Mouse (Mus musculus): Measurements from ENCODE around the gene Plrg1. TPM values are rescaled to one million over a fixed set of nuclear protein-coding genes. Genes with fewer than 3 reads are reported as not detected.

Plrg1 gene
- polyA plus RNA-seq (2014; fragmentation: Illumina TruSeq; extraction: RNeasy Lipid Tissue Mini Kit (QIAGEN cat#74804)): 32.0 TPM

DNA sequence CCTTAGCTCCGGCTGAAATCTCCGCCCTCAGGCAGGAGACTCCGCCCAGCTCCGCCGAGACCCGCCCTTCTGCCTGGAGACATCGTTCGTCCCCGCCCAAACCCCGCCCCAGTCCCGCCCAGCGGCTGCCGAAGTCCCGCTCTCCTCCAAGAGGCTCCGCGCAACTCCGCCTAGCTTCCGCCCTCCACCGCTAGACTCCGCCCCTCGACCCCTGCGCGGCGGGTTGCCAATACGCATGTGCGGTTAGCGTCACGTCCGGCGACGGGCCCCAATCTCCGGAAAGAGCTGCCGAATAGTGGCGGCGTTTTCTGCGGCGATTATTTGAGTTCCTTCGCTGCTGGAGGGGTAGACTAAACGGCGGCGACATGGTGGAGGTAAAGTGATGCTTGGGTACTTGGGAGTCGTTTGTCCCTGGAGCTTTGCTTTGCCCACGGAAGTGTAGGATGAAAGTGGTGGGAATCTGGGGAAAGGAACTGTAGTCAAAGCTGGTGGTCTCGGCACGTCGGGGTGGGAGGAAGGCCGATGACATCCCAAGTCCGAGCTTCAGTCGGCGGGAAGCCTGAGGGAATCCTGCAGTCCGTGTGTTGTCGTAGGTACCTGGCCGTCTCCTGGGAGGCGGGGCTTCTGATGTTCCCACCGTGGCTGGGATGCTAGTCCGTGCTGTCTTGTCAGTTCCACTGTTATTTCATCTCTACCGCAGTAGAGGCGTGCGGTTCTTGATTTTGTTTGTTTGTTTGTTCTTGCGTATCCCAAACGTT is at the start of gene Plrg1:
Gene Plrg1 (plus strand): TSS at position 242 of the 758 bp plus-strand sequence.

DNA sequence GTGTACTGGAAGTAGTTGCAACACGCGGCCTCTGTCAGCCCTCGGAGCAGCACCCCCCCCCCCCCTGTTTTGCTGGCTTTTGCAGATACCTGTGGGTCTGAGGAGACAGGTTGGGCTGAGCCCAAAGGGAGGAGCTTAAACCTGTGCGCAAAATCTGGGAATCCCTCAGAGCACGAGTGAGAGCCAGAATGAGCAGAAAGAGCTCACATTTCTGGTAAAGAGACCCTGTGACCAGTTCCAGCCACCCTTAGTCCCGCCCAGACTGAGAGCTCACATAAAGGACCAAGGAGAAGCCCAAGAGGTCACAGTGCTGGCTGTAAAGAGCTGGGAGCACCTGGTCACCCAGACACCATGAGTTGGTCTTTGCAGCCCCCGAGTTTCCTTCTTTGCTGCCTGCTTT is 47.8 kb upstream of the Plrg1 start, which contains the start of gene Fgg:
Gene Fgg (plus strand): TSS at position 168 of the 400 bp plus-strand sequence.

GRCm38 (mm10) chr3:83025475-83026301 is 29.6 kb upstream of the Plrg1 start, which contains the start of gene Fga:
Fga (plus strand) TSS chr3:83026076.

GRCm38 (mm10) chr3:83049680-83050079 is 5.6 kb upstream of the Plrg1 start, which contains the start of gene Fgb:
Fgb (minus strand) TSS chr3:83049863.

Other genes starting within 250 kb of the Plrg1 start
- 6.1 TPM for gene Rbm46, start 179.0 kb upstream of the Plrg1 start, polyA plus RNA-seq (2014; fragmentation: Illumina TruSeq; extraction: RNeasy Lipid Tissue Mini Kit (QIAGEN cat#74804))
- 62.3 TPM for gene Lrat, start 151.5 kb upstream of the Plrg1 start, polyA plus RNA-seq (2014; fragmentation: Illumina TruSeq; extraction: RNeasy Lipid Tissue Mini Kit (QIAGEN cat#74804))
- gene Fgg, start 47.8 kb upstream of the Plrg1 start, polyA plus RNA-seq (2014; fragmentation: Illumina TruSeq; extraction: RNeasy Lipid Tissue Mini Kit (QIAGEN cat#74804)): not detected
- not detected for gene Fga, start 29.4 kb upstream of the Plrg1 start, polyA plus RNA-seq (2014; fragmentation: Illumina TruSeq; extraction: RNeasy Lipid Tissue Mini Kit (QIAGEN cat#74804))
- gene Fgb, start 5.7 kb upstream of the Plrg1 start, polyA plus RNA-seq (2014; fragmentation: Illumina TruSeq; extraction: RNeasy Lipid Tissue Mini Kit (QIAGEN cat#74804)): not detected
- 0.29 TPM for gene Dchs2, start 72.4 kb downstream of the Plrg1 start, polyA plus RNA-seq (2014; fragmentation: Illumina TruSeq; extraction: RNeasy Lipid Tissue Mini Kit (QIAGEN cat#74804))